Mouse (Mus musculus) liver, adult 2 months (tissue): ENCODE measurements around the gene Plppr1. TPM values are rescaled to one million over a fixed set of nuclear protein-coding genes. Genes with fewer than 3 reads are reported as not detected.

ENCODE experiments used
- DNase-seq: peaks from one replicate; pipeline ENCODE4 v3.0.0-alpha.2; 2011; ENCODE audit warnings: low read depth, low spot score; ENCODE audit errors: extremely low read depth
- H3K27ac ChIP-seq: fragments of 200-500 bp; replicated peaks from 2 replicates; pipeline ENCODE4 v1.5.1; 2012; ENCODE audit warnings: low read depth, mild to moderate bottlenecking, control low read depth, inconsistent platforms, low read length; ENCODE audit not compliant: insufficient read depth
- H3K27me3 ChIP-seq: fragments of 200-500 bp; 2 replicates; pipeline ENCODE4 v1.6.1; 2012; ENCODE audit warnings: mild to moderate bottlenecking, moderate library complexity, low read length, inconsistent platforms; ENCODE audit not compliant: control insufficient read depth, insufficient read depth
- H3K36me3 ChIP-seq: fragments of 200-500 bp; 2 replicates; pipeline ENCODE4 v1.6.1; 2012; ENCODE audit warnings: low read length, inconsistent platforms; ENCODE audit not compliant: control insufficient read depth, insufficient read depth
- H3K4me1 ChIP-seq: fragments of 200-500 bp; 2 replicates; pipeline ENCODE4 v1.6.1; 2011; ENCODE audit warnings: low read length; ENCODE audit not compliant: control insufficient read depth, insufficient read depth
- H3K4me3 ChIP-seq: fragments of 200-500 bp; 2 replicates; pipeline ENCODE4 v1.5.1; 2011; ENCODE audit warnings: low read depth, mild to moderate bottlenecking, control low read depth, low read length, moderate library complexity; ENCODE audit not compliant: insufficient read depth
- H3K79me2 ChIP-seq: fragments of 200-500 bp; 2 replicates; pipeline ENCODE4 v1.6.1; 2012; ENCODE audit warnings: inconsistent platforms, mild to moderate bottlenecking, low read length, moderate library complexity; ENCODE audit not compliant: control insufficient read depth, insufficient read depth
- H3K9ac ChIP-seq: fragments of 200-500 bp; 2 replicates; pipeline ENCODE4 v1.6.1; 2012; ENCODE audit warnings: low read depth, mild to moderate bottlenecking, control low read depth, inconsistent platforms, low read length
- CTCF ChIP-seq: fragments of 200-500 bp; IDR thresholded peaks from 2 replicates; pipeline ENCODE4 v1.5.1; 2011; ENCODE audit warnings: low read depth, low read length, control low read depth
- POLR2A ChIP-seq: fragments of 200-500 bp; IDR thresholded peaks from 2 replicates; pipeline ENCODE4 v1.6.1; 2011; ENCODE audit warnings: low read length, control low read depth; ENCODE audit not compliant: insufficient read depth; ENCODE audit errors: extremely low read depth
- whole genome bisulfite sequencing: fragments of 180-500 bp; shearing (Covaris S2); methylation state at CpG from one replicate; pipeline ENCODE4 v1.1.7; 2018; 5-methylcytosine and 5-hydroxymethylcytosine counted together
- polyA plus RNA-seq: library from polyadenylated mRNA; depleted of rRNA; stranded (reverse); fragments of >200 nt; gene quantifications from 2 replicates; pipeline ENCODE4 v1.2.3, GENCODE M21; 2012
- total RNA-seq: library from RNA; depleted of rRNA; stranded (reverse); fragments of >200 nt; gene quantifications from 2 replicates; pipeline ENCODE4 v1.2.3, GENCODE M21; 2014

The Plppr1 gene
- total and polyA plus RNA-seq, 2 experiments = under 0.01 TPM; not detected in 1

- H3K79me2 ChIP-seq = no peaks in the 10 kb centered on the region
- H3K27ac ChIP-seq = no peak overlapping the region
- no peak for DNase-seq
- H3K4me1 ChIP-seq = no peaks in the 10 kb centered on the region
- no peaks in the 10 kb centered on the region for H3K27me3 ChIP-seq
- H3K36me3 ChIP-seq = no peaks in the 10 kb centered on the region
- H3K4me3 ChIP-seq = no peak overlapping the region
- TF ChIP-seq CTCF = no peak
- no peak for TF ChIP-seq POLR2A
- 84% methylated on average over 3 of the region's 3 CpGs for WGBS
- no peak overlapping the region for H3K9ac ChIP-seq
These were observed 193.1 kb downstream of the Plppr1 start for GRCm38 (mm10) chr4:49252169-49252568.

- no peak for TF ChIP-seq POLR2A
- no peak for TF ChIP-seq CTCF
- H3K4me1 ChIP-seq = no peaks in the 10 kb centered on the region
These were observed 219.4 kb downstream of the Plppr1 start for GRCm38 (mm10) chr4:49278515-49278914.

GRCm38 (mm10) chr4:49284692-49285291 lies 225.7 kb downstream of the Plppr1 start:
- no peak overlapping the region for H3K27ac ChIP-seq
- H3K4me3 ChIP-seq = no peak overlapping the region
- 90% methylated on average over 14 of the region's 15 CpGs for WGBS
- no peaks in the 10 kb centered on the region for H3K36me3 ChIP-seq
- H3K9ac ChIP-seq = no peak overlapping the region
- no peak for DNase-seq
- no peaks in the 10 kb centered on the region for H3K4me1 ChIP-seq
- no peaks in the 10 kb centered on the region for H3K79me2 ChIP-seq
- H3K27me3 ChIP-seq = no peaks in the 10 kb centered on the region
- no peak for TF ChIP-seq POLR2A
- no peak for TF ChIP-seq CTCF

More at GRCm38 (mm10) chr4:49278515-49278914, 219.4 kb downstream of the Plppr1 start:
- no peaks in the 10 kb centered on the region for H3K27me3 ChIP-seq
- no peaks in the 10 kb centered on the region for H3K36me3 ChIP-seq
- DNase-seq = no peak
- H3K27ac ChIP-seq = no peak overlapping the region
- H3K4me3 ChIP-seq = no peak overlapping the region
- no peaks in the 10 kb centered on the region for H3K79me2 ChIP-seq
- H3K9ac ChIP-seq = no peak overlapping the region
- WGBS = 96% methylated on average over 5 of the region's 5 CpGs

GRCm38 (mm10) chr4:49285340-49286196 lies 226.5 kb downstream of the Plppr1 start:
- TF ChIP-seq POLR2A = no peak
- TF ChIP-seq CTCF = no peak
- H3K4me1 ChIP-seq = no peaks in the 10 kb centered on the region
- peak; percentile 9 for DNase-seq
- no peaks in the 10 kb centered on the region for H3K79me2 ChIP-seq
- H3K4me3 ChIP-seq = no peak overlapping the region
- no peak overlapping the region for H3K9ac ChIP-seq
- H3K27me3 ChIP-seq = no peaks in the 10 kb centered on the region
- no peak overlapping the region for H3K27ac ChIP-seq
- no peaks in the 10 kb centered on the region for H3K36me3 ChIP-seq
- 80% methylated on average over 15 of the region's 15 CpGs for WGBS

- Histone ChIP-seq H3K27ac (no peak overlapping the region), H3K36me3 (no peaks in the 10 kb centered on the region), H3K79me2 (no peaks in the 10 kb centered on the region), H3K4me3 (no peak overlapping the region), H3K27me3 (no peaks in the 10 kb centered on the region), H3K4me1 (no peaks in the 10 kb centered on the region), H3K9ac (no peak overlapping the region)
- DNase-seq = no peak
- TF ChIP-seq POLR2A = no peak
- no peak for TF ChIP-seq CTCF
- 89% methylated on average over 4 of the region's 4 CpGs for WGBS
These were observed 227.1 kb downstream of the Plppr1 start for GRCm38 (mm10) chr4:49286197-49286492.

- 46% methylated on average over 1 of the region's 1 CpGs for WGBS
- TF ChIP-seq CTCF (no peak), POLR2A (no peak)
These were observed 237.4 kb downstream of the Plppr1 start for GRCm38 (mm10) chr4:49296434-49296833.

More at GRCm38 (mm10) chr4:49296434-49296833, 237.4 kb downstream of the Plppr1 start:
- Histone ChIP-seq H3K27ac (no peak overlapping the region), H3K9ac (no peak overlapping the region), H3K4me1 (peaks cover 1% of the 10 kb centered on the region; the same call in 1 of the 2 replicates), H3K36me3 (no peaks in the 10 kb centered on the region), H3K4me3 (no peak overlapping the region), H3K79me2 (no peaks in the 10 kb centered on the region), H3K27me3 (no peaks in the 10 kb centered on the region)
- DNase-seq = peak; percentile 19
